Mouse (Mus musculus) skeletal muscle tissue, adult 2 months (tissue): Measurements from ENCODE around the gene Fyb.
"Not testable (repeated sequence)": the region's sequence is repeated elsewhere in the genome, so short reads cannot be mapped to it uniquely, and the experiment has no call there.

Experiments used
- DNase-seq: peaks from one replicate; pipeline ENCODE4 v3.0.0-alpha.2; 2012; ENCODE audit warnings: low read depth, low spot score

The Fyb gene

GRCm38 (mm10) chr15:6560696-6561095, 38.0 kb downstream of the Fyb start:
- no peak for DNase-seq

GRCm38 (mm10) chr15:6562161-6562560, 39.5 kb downstream of the Fyb start:
- no peak for DNase-seq

- no peak for DNase-seq
Observed at GRCm38 (mm10) chr15:6562629-6563028, 40.0 kb downstream of the Fyb start.

GRCm38 (mm10) chr15:6564977-6565421, 42.3 kb downstream of the Fyb start:
- DNase-seq, result peak; percentile 43

- DNase-seq, result no peak
Observed at GRCm38 (mm10) chr15:6565873-6566272, 43.2 kb downstream of the Fyb start.

- DNase-seq, result no peak
Observed at GRCm38 (mm10) chr15:6567993-6568392, 45.3 kb downstream of the Fyb start.

- no peak for DNase-seq
Observed at GRCm38 (mm10) chr15:6568605-6569004, 46.0 kb downstream of the Fyb start.

- peak; percentile 34 for DNase-seq
Observed at GRCm38 (mm10) chr15:6569074-6569473, 46.4 kb downstream of the Fyb start.

GRCm38 (mm10) chr15:6570164-6570861, 47.7 kb downstream of the Fyb start:
- no peak for DNase-seq

GRCm38 (mm10) chr15:6570876-6571275, 48.2 kb downstream of the Fyb start:
- DNase-seq, result peak; percentile 34

GRCm38 (mm10) chr15:6574283-6574960, 51.8 kb downstream of the Fyb start:
- DNase-seq, result no peak

- DNase-seq, result no peak
Observed at GRCm38 (mm10) chr15:6577971-6578370, 55.3 kb downstream of the Fyb start.

GRCm38 (mm10) chr15:6578654-6579053, 56.0 kb downstream of the Fyb start:
- no peak for DNase-seq

- DNase-seq, result no peak
Observed at GRCm38 (mm10) chr15:6579194-6579768, 56.6 kb downstream of the Fyb start.

GRCm38 (mm10) chr15:6579769-6580261, 57.2 kb downstream of the Fyb start:
- DNase-seq, result peak; percentile 8

- no peak for DNase-seq
Observed at GRCm38 (mm10) chr15:6584645-6585044, 62.0 kb downstream of the Fyb start.

GRCm38 (mm10) chr15:6586351-6586750, 63.7 kb downstream of the Fyb start:
- DNase-seq, result not testable (repeated sequence)

GRCm38 (mm10) chr15:6587526-6587925, 64.9 kb downstream of the Fyb start:
- DNase-seq, result peak; percentile 31

GRCm38 (mm10) chr15:6588192-6588591, 65.5 kb downstream of the Fyb start:
- DNase-seq, result no peak

GRCm38 (mm10) chr15:6590846-6591451, 68.3 kb downstream of the Fyb start:
- DNase-seq, result no peak

- no peak for DNase-seq
Observed at GRCm38 (mm10) chr15:6591527-6591926, 68.9 kb downstream of the Fyb start.

GRCm38 (mm10) chr15:6592561-6593253, 70.1 kb downstream of the Fyb start:
- DNase-seq, result no peak
